Mouse (Mus musculus) thymus, adult 2 months (tissue): ENCODE data around the gene Trappc6a.

ENCODE experiments used
- CTCF ChIP-seq: fragments of 200-500 bp; IDR thresholded peaks from 2 replicates; pipeline ENCODE4 v1.5.1; 2012; ENCODE audit warnings: mild to moderate bottlenecking, control low read depth, low read length, moderate library complexity, borderline replicate concordance; ENCODE audit not compliant: control insufficient read depth, poor library complexity, insufficient read depth; ENCODE audit errors: extremely low read depth
- POLR2A ChIP-seq: fragments of 200-500 bp; IDR thresholded peaks from 2 replicates; pipeline ENCODE4 v1.6.1; 2012; ENCODE audit warnings: mild to moderate bottlenecking, low read length, control low read depth, moderate library complexity; ENCODE audit not compliant: control insufficient read depth, poor library complexity, insufficient read depth; ENCODE audit errors: extremely low read depth

- TF ChIP-seq CTCF = no peak
- no peak for TF ChIP-seq POLR2A
These were observed 35.8 kb upstream of the Trappc6a start for GRCm38 (mm10) chr7:19472403-19472802.
